Mouse (Mus musculus) left cerebral cortex, postnatal 25 days (tissue): ENCODE results near the gene Gtpbp1. TPM values are rescaled to one million over a fixed set of nuclear protein-coding genes. Genes with fewer than 3 reads are reported as not detected.

ENCODE experiments used
- DNase-seq, 2 experiments: peaks; one replicate each; pipeline ENCODE4 v3.0.0; 2022; ENCODE audit warnings: low spot score in 2 of 2, mixed read lengths in 1 of 2
- intact Hi-C: fragments of 180-260 bp; cut with DNase I; formaldehyde crosslinking; loops from one replicate; pipeline ENCODE4 v1.15.1; 2025
- total RNA-seq, 2 experiments: library from RNA; stranded (reverse); gene quantifications; 2 replicates each; pipeline ENCODE4 v1.2.3; 2021

Gtpbp1 gene
- total RNA-seq, 2 experiments from 2014 or later = 42.5 to 47.7 TPM

- intact Hi-C loops = no loop called here
- DNase-seq = peak; percentile 24 to 76
These were observed 6.8 kb upstream of the Gtpbp1 start for GRCm38 (mm10) chr15:79683707-79684465.

GRCm38 (mm10) chr15:79684616-79685015 is 6.0 kb upstream of the Gtpbp1 start:
- DNase-seq = no peak
- intact Hi-C loops = no loop called here

GRCm38 (mm10) chr15:79685141-79685641 is 5.5 kb upstream of the Gtpbp1 start:
- intact Hi-C loops = no loop called here
- DNase-seq = no peak

- peak; percentile 30 to 54 for DNase-seq
These were observed 4.4 kb upstream of the Gtpbp1 start for GRCm38 (mm10) chr15:79686046-79686869.

GRCm38 (mm10) chr15:79687175-79687574 is 3.5 kb upstream of the Gtpbp1 start:
- intact Hi-C loops = no loop called here
- no peak for DNase-seq

More at GRCm38 (mm10) chr15:79686046-79686869, 4.4 kb upstream of the Gtpbp1 start:
- intact Hi-C loops = no loop called here

- intact Hi-C loops = loop anchor here (1.0 kb wide), 1 partner anchor 28 kb away; the partner anchor contains the start of gene Cby1
- peak; percentile 96 to 97 for DNase-seq
These were observed 2.9 kb upstream of the Gtpbp1 start, which contains the start of gene Josd1 for GRCm38 (mm10) chr15:79687646-79688267. Gene Josd1 (minus strand): TSS chr15:79687919.

DNA sequence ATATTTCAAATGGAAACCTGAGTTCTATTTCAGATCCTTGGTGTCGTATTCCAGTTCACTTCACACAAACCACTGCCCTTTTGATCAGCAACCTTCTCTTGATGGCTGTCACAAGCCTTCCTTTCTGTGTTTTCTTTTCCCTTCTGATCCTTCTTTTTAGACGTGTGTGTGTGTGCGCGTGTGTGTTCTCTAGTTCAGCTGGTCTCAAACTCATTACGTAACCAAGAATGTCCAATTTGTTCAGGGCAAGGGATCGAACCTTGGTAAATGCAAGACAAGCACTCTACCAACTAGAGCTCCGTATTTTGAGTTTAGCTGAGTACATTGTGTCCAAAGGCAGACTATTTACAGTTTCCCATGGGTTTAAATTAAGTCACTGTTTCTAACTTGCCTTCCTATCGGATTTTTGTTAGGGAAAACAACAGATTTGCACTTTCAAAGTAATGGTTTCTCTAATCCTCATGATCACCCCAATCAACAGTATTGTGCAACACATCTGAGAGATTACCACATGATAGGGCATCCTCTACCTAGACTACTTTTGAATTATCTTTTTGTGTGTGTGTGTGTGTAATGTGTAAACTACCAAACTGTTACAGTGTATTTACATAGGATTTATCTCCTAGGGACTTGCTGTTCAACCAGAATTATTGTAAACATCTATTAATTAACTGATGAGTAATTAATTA is 2.2 kb upstream of the Gtpbp1 start:
- intact Hi-C loops = loop anchor here (1.0 kb wide), 1 partner anchor 29 kb away; the partner anchor contains the start of gene Cby1

GRCm38 (mm10) chr15:79689662-79690425 is 801 bp upstream of the Gtpbp1 start:
- intact Hi-C loops = no loop called here
- DNase-seq = no peak

More for the DNA sequence above, 2.2 kb upstream of the Gtpbp1 start:
- no peak for DNase-seq

GRCm38 (mm10) chr15:79691023-79691508 is 421 bp downstream of the Gtpbp1 start:
- intact Hi-C loops = no loop called here

GRCm38 (mm10) chr15:79692334-79692733 is 1.7 kb downstream of the Gtpbp1 start:
- DNase-seq = no peak
- intact Hi-C loops = no loop called here

More at GRCm38 (mm10) chr15:79691023-79691508, 421 bp downstream of the Gtpbp1 start:
- no peak for DNase-seq

DNA sequence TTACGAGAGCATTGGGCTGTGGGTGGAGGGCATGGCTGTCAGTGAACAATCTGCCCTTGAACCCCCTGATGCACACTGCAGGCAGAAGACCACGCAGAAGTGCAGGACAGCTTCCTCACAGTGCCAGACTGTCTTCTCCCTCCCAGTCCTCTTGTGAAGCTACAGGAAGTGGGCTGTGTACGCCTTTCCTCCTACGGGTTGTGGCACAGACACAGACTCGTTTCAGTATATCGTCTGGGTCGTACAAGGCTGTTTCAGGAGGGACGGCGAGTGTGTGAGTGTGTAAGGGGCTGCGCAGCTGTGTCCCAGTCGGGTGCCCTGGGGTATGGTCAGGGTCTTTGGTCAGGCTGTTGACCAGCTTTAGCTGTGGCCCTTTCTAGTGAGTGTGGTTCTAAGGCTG is 3.1 kb downstream of the Gtpbp1 start:
- intact Hi-C loops = no loop called here
- DNase-seq = no peak

DNA sequence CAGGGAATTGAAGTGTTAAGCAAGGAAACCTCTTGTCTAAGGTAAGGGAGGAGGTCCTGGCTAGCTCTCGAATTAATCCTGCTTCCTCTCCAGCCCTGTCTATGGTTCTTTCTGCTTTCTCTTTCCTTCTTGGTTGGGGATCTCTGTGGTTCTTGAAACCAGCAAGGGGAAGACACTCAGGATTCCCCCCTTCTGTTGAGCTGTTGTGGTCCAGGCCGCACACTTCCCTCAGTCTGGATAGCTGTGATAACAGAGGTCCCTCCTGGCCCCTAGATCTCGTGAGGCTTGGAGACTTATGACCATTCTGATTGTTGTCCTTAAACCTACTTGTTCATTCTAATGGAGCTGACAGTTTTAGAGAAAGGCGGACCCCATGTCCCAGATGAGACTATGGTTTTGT is 3.9 kb downstream of the Gtpbp1 start:
- no peak for DNase-seq
- intact Hi-C loops = no loop called here

- intact Hi-C loops = no loop called here
- DNase-seq = no peak
These were observed 4.9 kb downstream of the Gtpbp1 start for GRCm38 (mm10) chr15:79695516-79695915.

DNA sequence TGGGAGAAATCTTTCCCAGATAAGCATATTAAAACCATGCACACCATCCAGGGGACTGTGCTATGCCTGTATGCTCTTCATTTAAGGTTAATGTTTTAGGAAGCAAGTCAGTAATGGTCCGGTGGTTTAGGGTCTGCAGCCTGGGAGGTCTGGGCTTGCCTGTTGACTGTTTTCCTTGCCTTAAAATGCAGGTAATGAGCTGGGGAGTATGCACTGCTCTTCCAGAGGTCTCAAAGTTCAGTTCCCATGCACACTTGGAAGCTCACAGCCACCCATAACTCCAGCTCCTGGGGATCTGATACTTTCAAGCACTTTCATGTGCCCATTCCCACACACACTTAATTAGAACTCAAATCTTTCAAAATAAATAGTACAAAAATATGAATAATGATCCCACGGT is 5.9 kb downstream of the Gtpbp1 start:
- no peak for DNase-seq
- intact Hi-C loops = no loop called here

GRCm38 (mm10) chr15:79697011-79697410 is 6.4 kb downstream of the Gtpbp1 start:
- DNase-seq = no peak
- intact Hi-C loops = no loop called here

GRCm38 (mm10) chr15:79697558-79698187 is 7.0 kb downstream of the Gtpbp1 start:
- intact Hi-C loops = no loop called here
- DNase-seq = no peak

GRCm38 (mm10) chr15:79706603-79707214 is 16.1 kb downstream of the Gtpbp1 start:
- intact Hi-C loops = no loop called here
- no peak for DNase-seq
